Mouse (Mus musculus): ENCODE measurements around the gene Uck1.
A peak's percentile ranks its signal among the peaks of the same experiment; 100 is the strongest.
"Not testable (repeated sequence)": the region's sequence is repeated elsewhere in the genome, so short reads cannot be mapped to it uniquely, and the experiment has no call there.

Uck1 gene

GRCm38 (mm10) chr2:32259657-32260417 lies at the start of gene Uck1:
Gene Uck1, minus strand, starts transcription at chr2:32260159.
- DNase-seq: peak; percentile 88

GRCm38 (mm10) chr2:32308870-32309568 lies 49.1 kb upstream of the Uck1 start:
- DNase-seq: no peak

- peak; percentile 70 for DNase-seq
Measured at GRCm38 (mm10) chr2:32307941-32308760, 48.2 kb upstream of the Uck1 start.

GRCm38 (mm10) chr2:32307247-32307798 lies 47.4 kb upstream of the Uck1 start:
- no peak for DNase-seq

- DNase-seq: no peak
Measured at GRCm38 (mm10) chr2:32306176-32306575, 46.2 kb upstream of the Uck1 start.

GRCm38 (mm10) chr2:32305668-32306067 lies 45.7 kb upstream of the Uck1 start:
- no peak for DNase-seq

- DNase-seq: peak; percentile 65
Measured at GRCm38 (mm10) chr2:32304145-32304832, 44.3 kb upstream of the Uck1 start.

- DNase-seq: no peak
Measured at GRCm38 (mm10) chr2:32302952-32303351, 43.0 kb upstream of the Uck1 start.

GRCm38 (mm10) chr2:32299469-32299868 lies 39.5 kb upstream of the Uck1 start:
- DNase-seq: no peak

GRCm38 (mm10) chr2:32295842-32296241 lies 35.9 kb upstream of the Uck1 start:
- not testable (repeated sequence) for DNase-seq

- DNase-seq: no peak
Measured at GRCm38 (mm10) chr2:32295285-32295684, 35.3 kb upstream of the Uck1 start.

- peak; percentile 44 for DNase-seq
Measured at GRCm38 (mm10) chr2:32294348-32294747, 34.4 kb upstream of the Uck1 start.

GRCm38 (mm10) chr2:32289578-32289977 lies 29.6 kb upstream of the Uck1 start:
- no peak for DNase-seq

GRCm38 (mm10) chr2:32288371-32288931 lies 28.5 kb upstream of the Uck1 start:
- peak; percentile 47 for DNase-seq

GRCm38 (mm10) chr2:32287923-32288367 lies 28.0 kb upstream of the Uck1 start, which contains the start of gene Swi5:
Gene Swi5, minus strand, starts transcription at chr2:32288075.
- DNase-seq: peak; percentile 99

- DNase-seq: no peak
Measured at GRCm38 (mm10) chr2:32287334-32287840, 27.4 kb upstream of the Uck1 start, which contains the start of gene Golga2. Gene Golga2, plus strand, starts transcription at chr2:32287384.

GRCm38 (mm10) chr2:32283986-32284385 lies 24.0 kb upstream of the Uck1 start:
- no peak for DNase-seq

GRCm38 (mm10) chr2:32282727-32283126 lies 22.8 kb upstream of the Uck1 start:
- peak; percentile 73 for DNase-seq

GRCm38 (mm10) chr2:32282289-32282688 lies 22.3 kb upstream of the Uck1 start:
- no peak for DNase-seq

- no peak for DNase-seq
Measured at GRCm38 (mm10) chr2:32275823-32276222, 15.9 kb upstream of the Uck1 start.

- peak; percentile 65 for DNase-seq
Measured at GRCm38 (mm10) chr2:32260635-32261034, 676 bp upstream of the Uck1 start.

Measured in lung, postnatal 14 days (tissue).